Mouse (Mus musculus) erythroblast, embryonic 14.5 days (primary cell): ENCODE data around the gene Tmem82.

Experiments
- GATA1 ChIP-seq: IDR thresholded peaks from 2 replicates; pipeline ENCODE4 v1.6.1; 2012; ENCODE audit warnings: low read length, inconsistent platforms, mixed read lengths
- TAL1 ChIP-seq: IDR thresholded peaks from 3 replicates; pipeline ENCODE4 v1.6.1; 2012; ENCODE audit warnings: low read length, inconsistent platforms, mixed read lengths

- no peak for TF ChIP-seq TAL1
- TF ChIP-seq GATA1 = no peak
Observed at GRCm38 (mm10) chr4:141566187-141566586, 52.2 kb downstream of the Tmem82 start.
